Mouse (Mus musculus): ENCODE results near the gene Sox15.
"Not testable (repeated sequence)": the region's sequence is repeated elsewhere in the genome, so short reads cannot be mapped to it uniquely, and the experiment has no call there.

The Sox15 gene

GRCm38 (mm10) chr11:69655264-69656064 lies at the start of gene Sox15:
Gene Sox15 (plus strand): TSS chr11:69655314.
- no peak for DNase-seq (ENCODE audit: low spot score)

- DNase-seq (ENCODE audit: low spot score), result peak; percentile 78
Observed at GRCm38 (mm10) chr11:69605726-69606490, 49.2 kb upstream of the Sox15 start, which contains the start of gene Atp1b2. Gene Atp1b2 (minus strand): TSS chr11:69605942.

GRCm38 (mm10) chr11:69606491-69606795 lies 48.7 kb upstream of the Sox15 start:
- no peak for DNase-seq (ENCODE audit: low spot score)

- DNase-seq (ENCODE audit: low spot score), result no peak
Observed at GRCm38 (mm10) chr11:69606832-69607231, 48.3 kb upstream of the Sox15 start.

GRCm38 (mm10) chr11:69608525-69608924 lies 46.6 kb upstream of the Sox15 start:
- no peak for DNase-seq (ENCODE audit: low spot score)

GRCm38 (mm10) chr11:69609416-69609815 lies 45.7 kb upstream of the Sox15 start:
- DNase-seq (ENCODE audit: low spot score), result no peak

- DNase-seq (ENCODE audit: low spot score), result peak; percentile 73
Observed at GRCm38 (mm10) chr11:69610899-69611298, 44.2 kb upstream of the Sox15 start.

GRCm38 (mm10) chr11:69613553-69614256 lies 41.4 kb upstream of the Sox15 start:
- DNase-seq (ENCODE audit: low spot score), result peak; percentile 73

GRCm38 (mm10) chr11:69614257-69614588 lies 40.9 kb upstream of the Sox15 start:
- not testable (repeated sequence) for DNase-seq (ENCODE audit: low spot score)

GRCm38 (mm10) chr11:69616781-69617180 lies 38.3 kb upstream of the Sox15 start:
- no peak for DNase-seq (ENCODE audit: low spot score)

GRCm38 (mm10) chr11:69617805-69618204 lies 37.3 kb upstream of the Sox15 start, which contains the start of gene Shbg:
Gene Shbg (minus strand): TSS chr11:69617905.
- DNase-seq (ENCODE audit: low spot score), result no peak

- DNase-seq (ENCODE audit: low spot score), result peak; percentile 53
Observed at GRCm38 (mm10) chr11:69620394-69621081, 34.6 kb upstream of the Sox15 start.

GRCm38 (mm10) chr11:69621571-69622268 lies 33.4 kb upstream of the Sox15 start, which contains the start of gene Sat2:
Gene Sat2 (plus strand): TSS chr11:69622024.
- no peak for DNase-seq (ENCODE audit: low spot score)

GRCm38 (mm10) chr11:69622406-69622805 lies 32.7 kb upstream of the Sox15 start:
- no peak for DNase-seq (ENCODE audit: low spot score)

- DNase-seq (ENCODE audit: low spot score), result no peak
Observed at GRCm38 (mm10) chr11:69623006-69623405, 32.1 kb upstream of the Sox15 start.

- DNase-seq (ENCODE audit: low spot score), result not testable (repeated sequence)
Observed at GRCm38 (mm10) chr11:69624339-69624738, 30.8 kb upstream of the Sox15 start.

GRCm38 (mm10) chr11:69628286-69628685 lies 26.8 kb upstream of the Sox15 start:
- no peak for DNase-seq (ENCODE audit: low spot score)

- no peak for DNase-seq (ENCODE audit: low spot score)
Observed at GRCm38 (mm10) chr11:69629802-69630201, 25.3 kb upstream of the Sox15 start.

GRCm38 (mm10) chr11:69632284-69633089 lies 22.6 kb upstream of the Sox15 start, which contains the start of gene Fxr2:
Gene Fxr2 (plus strand): TSS chr11:69632990.
- peak; percentile 100 for DNase-seq (ENCODE audit: low spot score)

GRCm38 (mm10) chr11:69633128-69633866 lies 21.8 kb upstream of the Sox15 start:
- peak; percentile 62 for DNase-seq (ENCODE audit: low spot score)

Measured in ovary, adult 18-20 months (tissue).